Mouse (Mus musculus) embryonic facial prominence, embryonic 11.5 days (tissue): Measurements from ENCODE around the gene Grin2c. TPM values are rescaled to one million over a fixed set of nuclear protein-coding genes. Genes with fewer than 3 reads are reported as not detected.
A peak's percentile ranks its signal among the peaks of the same experiment; 100 is the strongest.

Experiments
- ATAC-seq: fragments of 200-750 bp; cut with Nextera tagmentation; replicated peaks from 2 replicates; pipeline ENCODE4 v1.8.0; 2017; ENCODE audit warnings: low read depth; ENCODE audit not compliant: insufficient number of reproducible peaks, low FRiP score, low TSS enrichment
- DNase-seq: peaks from one replicate; pipeline ENCODE4 v3.0.0-alpha.2; 2015; ENCODE audit warnings: low spot score
- H3K27ac ChIP-seq: fragments of 300-500 bp; sonication (generic); replicated peaks from 2 replicates; pipeline ENCODE4 v1.5.1; 2014; ENCODE audit warnings: mild to moderate bottlenecking, low read depth, low read length, control low read depth
- H3K27me3 ChIP-seq: fragments of 300-500 bp; sonication (generic); 2 replicates; pipeline ENCODE4 v1.6.1; 2014; ENCODE audit warnings: mild to moderate bottlenecking, low read length, moderate library complexity, mixed read lengths; ENCODE audit not compliant: control insufficient read depth, insufficient read depth
- H3K36me3 ChIP-seq: fragments of 300-500 bp; sonication (generic); replicated peaks from 2 replicates; pipeline ENCODE4 v1.6.1; 2014; ENCODE audit warnings: low read depth, mild to moderate bottlenecking, low read length, moderate library complexity, mixed read lengths; ENCODE audit not compliant: control insufficient read depth, insufficient read depth
- H3K4me1 ChIP-seq: fragments of 300-500 bp; sonication (generic); 2 replicates; pipeline ENCODE4 v1.6.1; 2014; ENCODE audit warnings: low read length, mixed read lengths; ENCODE audit not compliant: control insufficient read depth, insufficient read depth
- H3K4me2 ChIP-seq: fragments of 300-500 bp; sonication (generic); 2 replicates; pipeline ENCODE4 v1.6.1; 2014; ENCODE audit warnings: low read depth, mild to moderate bottlenecking, control low read depth, low read length, moderate library complexity
- H3K4me3 ChIP-seq: fragments of 300-500 bp; sonication (generic); 2 replicates; pipeline ENCODE4 v1.5.1; 2014; ENCODE audit warnings: low read depth, low read length, control low read depth
- H3K9ac ChIP-seq: fragments of 300-500 bp; sonication (generic); replicated peaks from 2 replicates; pipeline ENCODE4 v1.6.1; 2014; ENCODE audit warnings: mild to moderate bottlenecking, control low read depth, low read length
- H3K9me3 ChIP-seq: fragments of 300-500 bp; sonication (generic); replicated peaks from 2 replicates; pipeline ENCODE4 v1.6.1; 2016; ENCODE audit warnings: mild to moderate bottlenecking, low read length, inconsistent platforms, mixed read lengths; ENCODE audit not compliant: control insufficient read depth
- WGBS: fragments of 180-500 bp; shearing (Covaris S2); extraction: QIAGEN DNeasy Blood & Tissue Kit; methylation state at CpG from one replicate; pipeline ENCODE4 v1.1.7; 2014; 5-methylcytosine and 5-hydroxymethylcytosine counted together
- polyA plus RNA-seq: library from polyadenylated mRNA; unstranded; fragments of >200 nt; fragmentation: Nextera tagmentation; extraction: Ambion mirVana; gene quantifications from 2 replicates; pipeline ENCODE4 v1.2.1, GENCODE M21; 2014

Gene Grin2c
- polyA plus RNA-seq, 1 experiment from 2014 or later: 0.04 TPM

- 0 out of 2 replicates have a peak, but pooled peaks have one; percentile 44 for ATAC-seq
- Histone ChIP-seq H3K4me3 (peak within 1 kb of the TSS; percentile 43), H3K27ac (no peak within 1 kb of the TSS), H3K9ac (peak within 1 kb of the TSS; percentile 56), H3K36me3 (no peaks in the 10 kb centered on the region), H3K27me3 (peaks cover 13% of the 10 kb centered on the region; the same call in 1 of the 2 replicates), H3K4me2 (peak within 1 kb of the TSS; percentile 88), H3K9me3 (no peaks in the 10 kb centered on the region), H3K4me1 (no peaks in the 10 kb centered on the region)
- under 1% methylated on average over 42 of the region's 44 CpGs for WGBS
- peak; percentile 62 for DNase-seq
Observed at GRCm38 (mm10) chr11:115297214-115297826, 30.3 kb upstream of the Grin2c start, which contains the start of gene Fads6. Gene Fads6, minus strand, starts transcription at chr11:115297663.

DNA sequence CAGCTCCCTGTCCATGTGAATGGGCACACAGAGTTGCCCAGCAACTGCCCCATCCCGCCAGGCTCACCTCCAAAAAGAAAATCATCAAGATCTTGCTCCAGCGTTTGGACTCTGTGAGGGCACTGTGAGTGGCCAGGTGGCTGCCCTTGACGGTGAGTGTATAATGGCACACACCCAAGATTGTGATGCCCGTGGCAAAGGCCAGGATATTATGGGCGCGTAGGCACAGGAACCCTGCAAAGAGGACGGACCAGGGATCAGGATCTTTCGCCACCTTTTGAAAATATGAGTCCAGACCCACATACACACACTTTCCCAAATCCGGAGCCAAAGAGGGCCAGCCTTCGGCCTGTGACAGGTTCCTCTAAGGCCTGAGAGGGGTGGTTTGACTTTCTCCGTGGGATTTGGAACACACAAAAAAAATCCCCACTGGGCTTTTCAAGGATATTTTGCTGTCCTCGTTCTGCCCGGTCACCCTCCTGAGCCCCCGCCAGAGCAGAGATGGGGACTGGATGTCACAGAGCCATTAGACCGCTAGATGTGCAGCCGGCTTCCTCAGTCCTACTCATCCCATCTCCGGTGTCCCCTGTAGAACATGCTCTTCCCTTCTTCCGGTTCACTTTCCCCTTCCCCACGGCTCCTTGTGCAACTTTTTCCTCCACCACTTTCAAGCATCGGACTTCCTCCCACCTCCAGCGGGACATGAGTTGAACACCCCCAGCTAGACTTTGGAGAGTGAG is 29.6 kb upstream of the Grin2c start:
- WGBS: 57% methylated on average over 21 of the region's 21 CpGs
- no peak for ATAC-seq
- no peaks in the 10 kb centered on the region for H3K4me1 ChIP-seq
- no peak for DNase-seq
- H3K27me3 ChIP-seq: peaks cover 13% of the 10 kb centered on the region; the same call in 1 of the 2 replicates
- H3K4me2 ChIP-seq: peak overlapping the region; percentile 88
- peak overlapping the region; percentile 56 for H3K9ac ChIP-seq
- H3K36me3 ChIP-seq: no peaks in the 10 kb centered on the region
- no peak overlapping the region for H3K27ac ChIP-seq
- H3K4me3 ChIP-seq: peak overlapping the region; percentile 43
- H3K9me3 ChIP-seq: no peaks in the 10 kb centered on the region

DNA sequence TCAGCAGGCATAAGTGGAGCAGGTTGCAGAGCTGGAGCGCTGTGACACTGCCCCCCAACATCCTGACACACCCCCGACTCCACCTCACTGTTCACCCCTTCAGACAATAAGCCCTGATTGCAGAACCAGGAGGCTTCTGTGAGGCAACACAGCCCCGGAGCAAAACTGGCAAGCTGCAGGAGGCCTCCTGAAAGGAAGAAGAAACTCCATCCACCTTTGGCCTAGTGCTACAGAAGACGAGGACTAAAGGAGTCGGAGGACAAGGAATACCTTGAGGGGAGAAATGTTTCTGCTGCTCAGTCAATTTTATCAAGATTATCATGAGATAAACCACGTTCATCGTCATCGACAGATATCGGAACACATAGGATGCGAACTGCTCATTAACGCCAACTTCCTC is 28.9 kb upstream of the Grin2c start:
- Histone ChIP-seq H3K27me3 (peaks cover 13% of the 10 kb centered on the region; the same call in 1 of the 2 replicates), H3K9ac (no peak overlapping the region), H3K4me3 (no peak overlapping the region), H3K36me3 (no peaks in the 10 kb centered on the region), H3K4me2 (no peak overlapping the region), H3K4me1 (no peaks in the 10 kb centered on the region), H3K27ac (no peak overlapping the region), H3K9me3 (no peaks in the 10 kb centered on the region)
- ATAC-seq (no peak), DNase-seq (no peak)
- WGBS: 88% methylated on average over 11 of the region's 11 CpGs

- Histone ChIP-seq H3K36me3 (no peaks in the 10 kb centered on the region), H3K4me1 (no peaks in the 10 kb centered on the region), H3K4me3 (no peak overlapping the region), H3K4me2 (no peak overlapping the region), H3K27me3 (0 out of 2 replicates have a peak, but pooled peaks cover 8% of the 10 kb centered on the region), H3K9me3 (no peaks in the 10 kb centered on the region), H3K9ac (no peak overlapping the region), H3K27ac (no peak overlapping the region)
- ATAC-seq (no peak), DNase-seq (no peak)
- WGBS: 51% methylated on average over 14 of the region's 14 CpGs
Observed at GRCm38 (mm10) chr11:115292631-115293375, 25.8 kb upstream of the Grin2c start.

GRCm38 (mm10) chr11:115291503-115291902 is 24.5 kb upstream of the Grin2c start:
- Histone ChIP-seq H3K36me3 (no peaks in the 10 kb centered on the region), H3K27me3 (no peaks in the 10 kb centered on the region)
- WGBS: 67% methylated on average over 10 of the region's 10 CpGs

GRCm38 (mm10) chr11:115290919-115291318 is 23.9 kb upstream of the Grin2c start:
- 88% methylated on average over 6 of the region's 6 CpGs for WGBS
- DNase-seq (no peak), ATAC-seq (no peak)
- Histone ChIP-seq H3K27ac (no peak overlapping the region), H3K27me3 (no peaks in the 10 kb centered on the region), H3K36me3 (no peaks in the 10 kb centered on the region), H3K4me1 (no peaks in the 10 kb centered on the region), H3K9me3 (no peaks in the 10 kb centered on the region), H3K9ac (no peak overlapping the region), H3K4me3 (no peak overlapping the region), H3K4me2 (no peak overlapping the region)

More at GRCm38 (mm10) chr11:115291503-115291902, 24.5 kb upstream of the Grin2c start:
- no peak for DNase-seq
- Histone ChIP-seq H3K27ac (no peak overlapping the region), H3K9ac (no peak overlapping the region), H3K4me1 (no peaks in the 10 kb centered on the region), H3K4me3 (no peak overlapping the region), H3K4me2 (no peak overlapping the region), H3K9me3 (no peaks in the 10 kb centered on the region)
- no peak for ATAC-seq

DNA sequence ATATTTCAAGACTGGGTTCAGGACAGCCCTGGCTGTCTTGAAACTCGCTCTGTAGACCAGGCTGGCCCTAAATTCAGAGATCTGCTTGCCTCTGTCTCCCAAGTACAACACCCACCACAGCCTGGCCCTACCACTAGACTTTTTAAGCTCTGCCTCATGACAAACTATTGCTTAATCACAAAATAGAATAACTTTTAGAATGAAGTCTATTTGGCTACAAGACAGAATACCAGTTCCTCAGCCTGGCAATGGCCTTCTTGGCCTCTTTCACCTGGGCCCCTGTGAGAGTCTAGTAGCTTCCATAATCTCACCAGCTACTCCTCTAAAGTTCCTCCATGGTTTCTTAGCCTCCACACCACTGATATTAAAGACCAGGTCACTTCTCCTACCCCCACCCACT is 23.3 kb upstream of the Grin2c start:
- no peak overlapping the region for H3K4me3 ChIP-seq
- no peak for ATAC-seq
- no peaks in the 10 kb centered on the region for H3K27me3 ChIP-seq
- 85% methylated on average over 1 of the region's 1 CpGs for WGBS
- DNase-seq: no peak
- no peaks in the 10 kb centered on the region for H3K4me1 ChIP-seq
- no peaks in the 10 kb centered on the region for H3K9me3 ChIP-seq
- H3K9ac ChIP-seq: no peak overlapping the region
- no peak overlapping the region for H3K27ac ChIP-seq
- H3K4me2 ChIP-seq: no peak overlapping the region
- no peaks in the 10 kb centered on the region for H3K36me3 ChIP-seq
